Mouse (Mus musculus): ENCODE measurements around the gene Cog5. TPM values are rescaled to one million over a fixed set of nuclear protein-coding genes. Genes with fewer than 3 reads are reported as not detected.

Gene Cog5
- polyA plus RNA-seq, 1 experiment = 7.3 TPM

DNA sequence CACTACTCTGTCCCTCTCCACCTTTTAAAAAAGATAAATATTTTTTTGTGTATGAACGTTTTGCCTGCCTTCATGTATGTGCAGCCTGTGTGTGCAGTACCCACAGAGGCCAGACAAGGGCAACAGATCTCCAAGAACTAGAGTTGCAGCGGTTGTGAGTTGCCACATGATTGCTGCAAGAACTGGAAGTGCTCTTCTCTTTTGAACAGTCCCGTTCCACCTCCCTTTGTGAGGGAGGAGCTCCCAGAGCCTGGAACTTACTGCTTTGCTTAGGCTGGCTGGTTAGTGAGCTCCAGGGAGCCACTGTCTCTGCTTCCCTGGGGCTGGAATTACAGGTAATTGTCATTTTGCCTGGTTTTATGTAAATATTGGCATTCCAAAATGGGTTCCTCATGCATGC, 69.9 kb downstream of the Cog5 start:
- no peak for TF ChIP-seq POLR2A (IDR thresholded peaks at IDR 0.05; ENCODE audit: low read depth, low read length)
- no peak for TF ChIP-seq CTCF (IDR thresholded peaks at IDR 0.05; ENCODE audit: extremely low read depth, insufficient read length, insufficient replicate concordance, low read depth, low read length)
- 90% methylated on average over 3 of the region's 3 CpGs for WGBS
- Histone ChIP-seq H3K36me3 (ENCODE audit: control insufficient read depth, insufficient read depth, low read length) (no peaks in the 10 kb centered on the region), H3K27ac (ENCODE audit: insufficient read depth, low read depth, low read length) (no peak overlapping the region), H3K27me3 (ENCODE audit: control insufficient read depth, insufficient read depth, low read length) (no peaks in the 10 kb centered on the region), H3K4me3 (ENCODE audit: low read depth, low read length) (no peak overlapping the region), H3K4me1 (ENCODE audit: control insufficient read depth, insufficient read depth, insufficient read length, low read length) (peaks cover 3% of the 10 kb centered on the region; the same call in 1 of the 2 replicates)

DNA sequence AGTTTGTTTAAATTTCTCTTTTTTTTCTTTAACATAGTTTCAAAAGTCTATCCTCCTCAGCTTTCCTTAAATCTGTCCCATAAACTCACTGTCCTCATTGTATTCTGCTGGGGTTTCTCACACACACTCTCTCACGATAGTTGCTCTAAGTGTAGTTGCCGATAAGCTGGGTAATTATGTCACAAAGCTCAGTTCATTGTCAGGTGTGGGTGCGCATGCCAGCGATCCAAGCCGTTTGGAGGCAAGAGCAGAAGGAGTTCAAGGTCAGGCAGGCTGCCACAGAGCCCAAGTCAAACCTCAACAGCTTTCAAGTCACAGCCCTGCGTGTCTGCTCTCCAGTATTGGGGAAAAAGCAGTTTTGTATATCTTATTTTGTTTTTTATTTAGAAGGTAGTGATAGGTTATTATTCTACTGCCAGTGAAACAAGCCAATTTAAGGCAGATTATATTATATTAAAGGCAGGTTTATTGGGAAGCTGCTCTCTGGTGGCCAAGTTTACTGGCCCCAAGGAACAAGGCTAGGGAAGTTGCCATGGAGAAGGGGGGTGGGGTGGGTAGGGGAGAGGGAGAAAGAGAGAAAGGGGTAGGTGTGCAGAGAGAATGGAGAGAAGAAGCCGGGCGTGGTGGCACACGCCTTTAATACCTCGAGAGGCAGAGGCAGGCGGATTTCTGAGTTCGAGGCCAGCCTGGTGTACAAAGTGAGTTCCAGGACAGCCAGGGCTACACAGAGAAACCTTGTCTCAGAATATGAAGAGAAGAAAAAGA, 71.0 kb downstream of the Cog5 start:
- TF ChIP-seq POLR2A (IDR thresholded peaks at IDR 0.05; ENCODE audit: low read depth, low read length) = no peak
- no peak for TF ChIP-seq CTCF (IDR thresholded peaks at IDR 0.05; ENCODE audit: extremely low read depth, insufficient read length, insufficient replicate concordance, low read depth, low read length)
- Histone ChIP-seq H3K27me3 (ENCODE audit: control insufficient read depth, insufficient read depth, low read length) (no peaks in the 10 kb centered on the region), H3K36me3 (ENCODE audit: control insufficient read depth, insufficient read depth, low read length) (no peaks in the 10 kb centered on the region), H3K4me1 (ENCODE audit: control insufficient read depth, insufficient read depth, insufficient read length, low read length) (peaks cover 3% of the 10 kb centered on the region; the same call in 1 of the 2 replicates), H3K27ac (ENCODE audit: insufficient read depth, low read depth, low read length) (no peak overlapping the region), H3K4me3 (ENCODE audit: low read depth, low read length) (no peak overlapping the region)
- 53% methylated on average over 12 of the region's 12 CpGs for WGBS

- H3K4me3 ChIP-seq (ENCODE audit: low read depth, low read length) = no peak overlapping the region
- TF ChIP-seq POLR2A (IDR thresholded peaks at IDR 0.05; ENCODE audit: low read depth, low read length) (no peak), CTCF (IDR thresholded peaks at IDR 0.05; ENCODE audit: extremely low read depth, insufficient read length, insufficient replicate concordance, low read depth, low read length) (no peak)
- no peaks in the 10 kb centered on the region for H3K27me3 ChIP-seq (ENCODE audit: control insufficient read depth, insufficient read depth, low read length)
- H3K36me3 ChIP-seq (ENCODE audit: control insufficient read depth, insufficient read depth, low read length) = no peaks in the 10 kb centered on the region
- no peak overlapping the region for H3K27ac ChIP-seq (ENCODE audit: insufficient read depth, low read depth, low read length)
- 35% methylated on average over 1 of the region's 1 CpGs for WGBS
- no peaks in the 10 kb centered on the region for H3K4me1 ChIP-seq (ENCODE audit: control insufficient read depth, insufficient read depth, insufficient read length, low read length)
These were observed 72.0 kb downstream of the Cog5 start for GRCm38 (mm10) chr12:31726707-31727106.

DNA sequence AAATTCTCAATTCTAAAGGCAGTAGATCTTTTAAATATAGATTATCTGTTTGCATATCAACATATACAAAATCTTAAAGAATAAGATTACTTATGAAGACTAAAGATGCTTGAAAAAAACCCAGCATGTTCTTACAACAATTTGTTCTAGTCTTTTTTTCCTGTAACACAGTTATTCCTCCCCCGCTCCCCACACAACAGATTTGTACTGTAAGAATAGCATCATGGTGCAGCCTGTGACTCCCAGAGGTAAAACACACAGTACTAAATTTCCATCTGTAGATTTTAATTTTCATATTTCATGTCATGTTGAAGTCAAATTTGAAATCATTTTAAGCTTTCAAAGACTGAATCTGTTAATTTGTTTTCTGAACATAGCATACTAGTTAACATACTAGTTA, 75.5 kb downstream of the Cog5 start:
- TF ChIP-seq CTCF (IDR thresholded peaks at IDR 0.05; ENCODE audit: extremely low read depth, insufficient read length, insufficient replicate concordance, low read depth, low read length) (no peak), POLR2A (IDR thresholded peaks at IDR 0.05; ENCODE audit: low read depth, low read length) (no peak)
- no peaks in the 10 kb centered on the region for H3K27me3 ChIP-seq (ENCODE audit: control insufficient read depth, insufficient read depth, low read length)
- no peaks in the 10 kb centered on the region for H3K4me1 ChIP-seq (ENCODE audit: control insufficient read depth, insufficient read depth, insufficient read length, low read length)
- H3K4me3 ChIP-seq (ENCODE audit: low read depth, low read length) = no peak overlapping the region
- H3K36me3 ChIP-seq (ENCODE audit: control insufficient read depth, insufficient read depth, low read length) = no peaks in the 10 kb centered on the region
- 96% methylated on average over 1 of the region's 1 CpGs for WGBS
- H3K27ac ChIP-seq (ENCODE audit: insufficient read depth, low read depth, low read length) = no peak overlapping the region

GRCm38 (mm10) chr12:31734616-31735015, 79.9 kb downstream of the Cog5 start:
- Histone ChIP-seq H3K27ac (ENCODE audit: insufficient read depth, low read depth, low read length) (no peak overlapping the region), H3K4me1 (ENCODE audit: control insufficient read depth, insufficient read depth, insufficient read length, low read length) (no peaks in the 10 kb centered on the region), H3K36me3 (ENCODE audit: control insufficient read depth, insufficient read depth, low read length) (no peaks in the 10 kb centered on the region), H3K27me3 (ENCODE audit: control insufficient read depth, insufficient read depth, low read length) (no peaks in the 10 kb centered on the region), H3K4me3 (ENCODE audit: low read depth, low read length) (no peak overlapping the region)
- TF ChIP-seq CTCF (IDR thresholded peaks at IDR 0.05; ENCODE audit: extremely low read depth, insufficient read length, insufficient replicate concordance, low read depth, low read length) = no peak
- no peak for TF ChIP-seq POLR2A (IDR thresholded peaks at IDR 0.05; ENCODE audit: low read depth, low read length)
- WGBS = 84% methylated on average over 2 of the region's 2 CpGs

GRCm38 (mm10) chr12:31747301-31747700, 92.6 kb downstream of the Cog5 start:
- no peak for TF ChIP-seq CTCF (IDR thresholded peaks at IDR 0.05; ENCODE audit: extremely low read depth, insufficient read length, insufficient replicate concordance, low read depth, low read length)
- no peak for TF ChIP-seq POLR2A (IDR thresholded peaks at IDR 0.05; ENCODE audit: low read depth, low read length)
- Histone ChIP-seq H3K27me3 (ENCODE audit: control insufficient read depth, insufficient read depth, low read length) (no peaks in the 10 kb centered on the region), H3K27ac (ENCODE audit: insufficient read depth, low read depth, low read length) (no peak overlapping the region), H3K36me3 (ENCODE audit: control insufficient read depth, insufficient read depth, low read length) (peaks cover 2% of the 10 kb centered on the region; the same call in 1 of the 2 replicates), H3K4me1 (ENCODE audit: control insufficient read depth, insufficient read depth, insufficient read length, low read length) (no peaks in the 10 kb centered on the region), H3K4me3 (ENCODE audit: low read depth, low read length) (no peak overlapping the region)
- WGBS = 92% methylated on average over 8 of the region's 8 CpGs

- H3K27ac ChIP-seq (ENCODE audit: insufficient read depth, low read depth, low read length) = no peak overlapping the region
- peaks cover 2% of the 10 kb centered on the region; the same call in 1 of the 2 replicates for H3K36me3 ChIP-seq (ENCODE audit: control insufficient read depth, insufficient read depth, low read length)
- no peak for TF ChIP-seq CTCF (IDR thresholded peaks at IDR 0.05; ENCODE audit: extremely low read depth, insufficient read length, insufficient replicate concordance, low read depth, low read length)
- TF ChIP-seq POLR2A (IDR thresholded peaks at IDR 0.05; ENCODE audit: low read depth, low read length) = no peak
- no peak overlapping the region for H3K4me3 ChIP-seq (ENCODE audit: low read depth, low read length)
- H3K27me3 ChIP-seq (ENCODE audit: control insufficient read depth, insufficient read depth, low read length) = no peaks in the 10 kb centered on the region
- H3K4me1 ChIP-seq (ENCODE audit: control insufficient read depth, insufficient read depth, insufficient read length, low read length) = no peaks in the 10 kb centered on the region
- 97% methylated on average over 4 of the region's 4 CpGs for WGBS
These were observed 95.2 kb downstream of the Cog5 start for GRCm38 (mm10) chr12:31749846-31750245.

Data from small intestine, adult 2 months (tissue).